Mouse (Mus musculus): ENCODE measurements around the gene Cmc1. TPM values are rescaled to one million over a fixed set of nuclear protein-coding genes. Genes with fewer than 3 reads are reported as not detected.

Gene Cmc1
- polyA plus RNA-seq, 1 experiment from 2014 or later, result 44.2 TPM

GRCm38 (mm10) chr9:118108527-118109011 is 41.4 kb downstream of the Cmc1 start:
- peaks cover 19% of the 10 kb centered on the region; the same call in 1 of the 2 replicates for H3K27me3 ChIP-seq
- peaks cover 19% of the 10 kb centered on the region; the same call in 1 of the 2 replicates for H3K4me1 ChIP-seq
- H3K36me3 ChIP-seq (replicated peaks), result no peaks in the 10 kb centered on the region
- no peak overlapping the region for H3K9ac ChIP-seq
- no peaks in the 10 kb centered on the region for H3K9me3 ChIP-seq
- no peak overlapping the region for H3K4me2 ChIP-seq
- 11% methylated on average over 4 of the region's 4 CpGs for WGBS
- ATAC-seq (ENCODE audit: low FRiP score), result peak; percentile 91
- H3K27ac ChIP-seq, result peak overlapping the region; percentile 27
- H3K4me3 ChIP-seq (replicated peaks), result no peak overlapping the region

GRCm38 (mm10) chr9:118101802-118102201 is 48.2 kb downstream of the Cmc1 start:
- 87% methylated on average over 2 of the region's 2 CpGs for WGBS
- ATAC-seq (ENCODE audit: low FRiP score), result no peak
- Histone ChIP-seq H3K4me2 (no peak overlapping the region), H3K4me1 (peaks cover 9% of the 10 kb centered on the region; the same call in 1 of the 2 replicates), H3K27ac (no peak overlapping the region), H3K36me3 (replicated peaks) (no peaks in the 10 kb centered on the region), H3K27me3 (peaks cover 6% of the 10 kb centered on the region; the same call in 1 of the 2 replicates), H3K9ac (no peak overlapping the region), H3K4me3 (replicated peaks) (no peak overlapping the region), H3K9me3 (no peaks in the 10 kb centered on the region)

GRCm38 (mm10) chr9:118100484-118100883 is 49.5 kb downstream of the Cmc1 start:
- H3K9me3 ChIP-seq, result no peaks in the 10 kb centered on the region
- no peak for ATAC-seq (ENCODE audit: low FRiP score)
- H3K9ac ChIP-seq, result no peak overlapping the region
- no peak overlapping the region for H3K4me3 ChIP-seq (replicated peaks)
- H3K4me2 ChIP-seq, result no peak overlapping the region
- WGBS, result 98% methylated on average over 2 of the region's 2 CpGs
- H3K27me3 ChIP-seq, result no peaks in the 10 kb centered on the region
- no peak overlapping the region for H3K27ac ChIP-seq
- peaks cover 5% of the 10 kb centered on the region; the same call in 1 of the 2 replicates for H3K4me1 ChIP-seq
- no peaks in the 10 kb centered on the region for H3K36me3 ChIP-seq (replicated peaks)

- H3K27ac ChIP-seq, result no peak overlapping the region
- no peak overlapping the region for H3K9ac ChIP-seq
- no peaks in the 10 kb centered on the region for H3K9me3 ChIP-seq
- 63% methylated on average over 4 of the region's 4 CpGs for WGBS
- peaks cover 5% of the 10 kb centered on the region; the same call in 1 of the 2 replicates for H3K4me1 ChIP-seq
- peak; percentile 57; the same call in 1 of the 2 replicates for ATAC-seq (ENCODE audit: low FRiP score)
- H3K4me3 ChIP-seq (replicated peaks), result no peak overlapping the region
- no peaks in the 10 kb centered on the region for H3K27me3 ChIP-seq
- no peak overlapping the region for H3K4me2 ChIP-seq
- H3K36me3 ChIP-seq (replicated peaks), result no peaks in the 10 kb centered on the region
Observed at GRCm38 (mm10) chr9:118099395-118099794, 50.6 kb downstream of the Cmc1 start.

- H3K4me3 ChIP-seq (replicated peaks), result no peak overlapping the region
- no peaks in the 10 kb centered on the region for H3K36me3 ChIP-seq (replicated peaks)
- H3K4me1 ChIP-seq, result peaks cover 7% of the 10 kb centered on the region
- H3K27ac ChIP-seq, result no peak overlapping the region
- no peak for ATAC-seq (ENCODE audit: low FRiP score)
- no peak overlapping the region for H3K9ac ChIP-seq
- H3K4me2 ChIP-seq, result no peak overlapping the region
- no peaks in the 10 kb centered on the region for H3K27me3 ChIP-seq
- 53% methylated on average over 4 of the region's 4 CpGs for WGBS
- H3K9me3 ChIP-seq, result no peaks in the 10 kb centered on the region
Observed at GRCm38 (mm10) chr9:118083834-118084233, 66.1 kb downstream of the Cmc1 start.

GRCm38 (mm10) chr9:118082575-118083431 is 67.2 kb downstream of the Cmc1 start:
- Histone ChIP-seq H3K4me2 (peak overlapping the region; percentile 42), H3K36me3 (replicated peaks) (no peaks in the 10 kb centered on the region), H3K27me3 (no peaks in the 10 kb centered on the region), H3K9ac (peak overlapping the region; percentile 40; the same call in 1 of the 2 replicates), H3K27ac (0 out of 2 replicates have a peak overlapping the region, but pooled peaks have one; percentile 1), H3K4me3 (replicated peaks) (no peak overlapping the region), H3K4me1 (peaks cover 7% of the 10 kb centered on the region), H3K9me3 (no peaks in the 10 kb centered on the region)
- peak; percentile 51; the same call in 1 of the 2 replicates for ATAC-seq (ENCODE audit: low FRiP score)
- WGBS, result 32% methylated on average over 22 of the region's 22 CpGs

- ATAC-seq (ENCODE audit: low FRiP score), result no peak
Observed at GRCm38 (mm10) chr9:118073358-118073757, 76.6 kb downstream of the Cmc1 start.

GRCm38 (mm10) chr9:118072101-118072500 is 77.9 kb downstream of the Cmc1 start:
- ATAC-seq (ENCODE audit: low FRiP score), result no peak
- H3K27me3 ChIP-seq, result no peaks in the 10 kb centered on the region
- H3K9me3 ChIP-seq, result no peaks in the 10 kb centered on the region
- H3K4me2 ChIP-seq, result no peak overlapping the region
- H3K36me3 ChIP-seq (replicated peaks), result peaks cover 30% of the 10 kb centered on the region
- no peaks in the 10 kb centered on the region for H3K4me1 ChIP-seq
- 87% methylated on average over 5 of the region's 5 CpGs for WGBS
- no peak overlapping the region for H3K4me3 ChIP-seq (replicated peaks)
- H3K9ac ChIP-seq, result no peak overlapping the region
- H3K27ac ChIP-seq, result no peak overlapping the region

More at GRCm38 (mm10) chr9:118073358-118073757, 76.6 kb downstream of the Cmc1 start:
- Histone ChIP-seq H3K9ac (no peak overlapping the region), H3K36me3 (replicated peaks) (peaks cover 24% of the 10 kb centered on the region), H3K4me1 (no peaks in the 10 kb centered on the region), H3K9me3 (no peaks in the 10 kb centered on the region), H3K27ac (no peak overlapping the region), H3K27me3 (no peaks in the 10 kb centered on the region), H3K4me2 (no peak overlapping the region), H3K4me3 (replicated peaks) (no peak overlapping the region)
- WGBS, result 96% methylated on average over 3 of the region's 3 CpGs

GRCm38 (mm10) chr9:118071337-118071736 is 78.6 kb downstream of the Cmc1 start:
- no peaks in the 10 kb centered on the region for H3K9me3 ChIP-seq
- WGBS, result 86% methylated on average over 3 of the region's 3 CpGs
- no peaks in the 10 kb centered on the region for H3K4me1 ChIP-seq
- no peak overlapping the region for H3K4me3 ChIP-seq (replicated peaks)
- ATAC-seq (ENCODE audit: low FRiP score), result no peak
- H3K27me3 ChIP-seq, result no peaks in the 10 kb centered on the region
- peaks cover 31% of the 10 kb centered on the region for H3K36me3 ChIP-seq (replicated peaks)
- H3K4me2 ChIP-seq, result no peak overlapping the region
- no peak overlapping the region for H3K9ac ChIP-seq
- no peak overlapping the region for H3K27ac ChIP-seq

GRCm38 (mm10) chr9:118070442-118070841 is 79.5 kb downstream of the Cmc1 start:
- no peak for ATAC-seq (ENCODE audit: low FRiP score)
- peaks cover 34% of the 10 kb centered on the region for H3K36me3 ChIP-seq (replicated peaks)
- H3K27me3 ChIP-seq, result no peaks in the 10 kb centered on the region
- no peak overlapping the region for H3K4me2 ChIP-seq
- no peak overlapping the region for H3K27ac ChIP-seq
- WGBS, result 96% methylated on average over 6 of the region's 6 CpGs
- H3K9me3 ChIP-seq, result no peaks in the 10 kb centered on the region
- H3K4me3 ChIP-seq (replicated peaks), result no peak overlapping the region
- H3K4me1 ChIP-seq, result no peaks in the 10 kb centered on the region
- no peak overlapping the region for H3K9ac ChIP-seq

- H3K9me3 ChIP-seq, result no peaks in the 10 kb centered on the region
- H3K36me3 ChIP-seq (replicated peaks), result peaks cover 33% of the 10 kb centered on the region
- no peaks in the 10 kb centered on the region for H3K4me1 ChIP-seq
- H3K27me3 ChIP-seq, result no peaks in the 10 kb centered on the region
- H3K9ac ChIP-seq, result no peak overlapping the region
- ATAC-seq (ENCODE audit: low FRiP score), result no peak
- H3K4me3 ChIP-seq (replicated peaks), result no peak overlapping the region
- 98% methylated on average over 3 of the region's 3 CpGs for WGBS
- H3K4me2 ChIP-seq, result no peak overlapping the region
- no peak overlapping the region for H3K27ac ChIP-seq
Observed at GRCm38 (mm10) chr9:118059101-118059500, 90.9 kb downstream of the Cmc1 start.

GRCm38 (mm10) chr9:118053286-118053685 is 96.7 kb downstream of the Cmc1 start:
- no peaks in the 10 kb centered on the region for H3K4me1 ChIP-seq
- 55% methylated on average over 1 of the region's 1 CpGs for WGBS
- no peak overlapping the region for H3K27ac ChIP-seq
- H3K9ac ChIP-seq, result no peak overlapping the region
- H3K4me3 ChIP-seq (replicated peaks), result no peak overlapping the region
- H3K27me3 ChIP-seq, result no peaks in the 10 kb centered on the region
- no peak for ATAC-seq (ENCODE audit: low FRiP score)
- no peak overlapping the region for H3K4me2 ChIP-seq
- peaks cover 31% of the 10 kb centered on the region for H3K36me3 ChIP-seq (replicated peaks)
- H3K9me3 ChIP-seq, result no peaks in the 10 kb centered on the region
